Mouse (Mus musculus) A20 (cell line): ENCODE results near the gene Gm45837.

ENCODE experiments used
- DNase-seq: peaks from one replicate; pipeline ENCODE4 v3.0.0-alpha.2; 2011; ENCODE audit warnings: low read depth, low spot score

Gm45837 gene

DNA sequence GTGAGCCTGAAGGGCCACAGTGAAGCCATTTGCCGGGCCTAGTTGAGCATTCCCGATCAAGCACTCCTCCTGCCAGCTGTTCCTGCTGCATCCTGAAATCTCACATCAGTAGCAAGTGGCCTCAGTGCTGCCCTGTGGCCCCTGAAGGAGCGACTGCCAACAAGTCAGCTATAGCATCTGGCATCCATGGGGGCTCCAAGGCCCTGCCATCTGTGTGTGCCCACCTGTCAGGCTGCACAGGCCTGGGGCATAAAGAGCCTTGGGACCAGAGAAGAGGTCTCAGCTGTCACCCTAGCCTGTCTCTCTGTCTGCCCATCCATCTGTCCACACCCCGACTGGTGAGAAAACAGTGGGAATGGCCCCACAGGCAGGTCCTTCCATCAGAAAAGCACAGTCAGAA is 54.2 kb downstream of the Gm45837 start:
- DNase-seq: no peak

DNA sequence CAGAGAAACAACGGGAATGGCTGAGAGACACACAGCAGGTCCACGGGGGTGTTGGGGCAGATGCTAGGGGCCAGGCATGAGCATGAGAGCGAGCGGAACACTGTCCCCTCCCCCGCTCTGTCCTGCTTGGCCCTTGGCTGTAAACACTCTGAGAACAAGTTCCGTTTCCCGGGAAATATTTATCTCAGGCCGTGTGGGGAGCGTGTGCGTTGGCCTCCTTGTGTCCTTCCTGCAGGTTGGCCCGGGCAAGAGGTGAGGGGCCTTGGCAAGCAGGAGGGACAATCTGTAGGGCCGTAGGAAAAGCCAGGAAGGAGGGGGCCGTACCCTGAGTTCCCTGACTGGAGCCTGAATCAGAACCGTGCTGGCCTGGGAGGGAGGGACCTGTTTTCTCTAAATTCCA is 54.7 kb downstream of the Gm45837 start:
- DNase-seq: no peak

DNA sequence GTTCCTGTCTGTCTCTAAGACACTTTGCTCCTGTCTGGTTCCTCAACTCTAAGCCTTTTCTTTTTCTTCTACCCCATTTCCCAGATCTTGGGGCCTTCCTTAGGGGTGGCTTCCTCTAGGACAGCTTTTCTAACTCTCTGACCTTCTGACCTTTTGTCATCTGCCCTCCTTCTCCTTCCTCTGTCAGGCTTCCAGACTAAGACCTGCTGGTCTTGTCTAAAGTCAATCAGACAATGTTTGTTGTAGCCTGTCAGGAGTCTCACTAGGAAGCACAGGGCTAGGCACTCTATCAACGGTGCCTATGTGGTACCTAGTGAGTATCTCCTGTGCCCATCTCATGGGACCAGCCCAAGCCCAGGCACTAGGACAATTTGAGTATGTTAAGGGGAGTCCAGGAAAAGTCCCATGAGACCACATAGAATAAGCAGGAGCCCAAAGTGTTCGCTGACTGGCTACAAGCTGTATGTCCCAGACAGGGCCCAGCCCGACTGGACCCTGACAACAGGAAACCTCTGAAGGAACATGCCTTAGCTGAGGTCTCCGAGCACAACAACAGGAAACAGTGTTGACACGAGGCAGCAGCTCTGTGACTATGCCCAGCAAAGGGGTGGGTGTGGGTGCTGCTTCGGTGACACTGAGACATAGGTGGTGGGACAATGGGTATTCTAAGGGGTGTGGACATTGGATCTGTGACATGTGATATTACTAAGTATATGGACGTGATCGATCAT is 55.3 kb downstream of the Gm45837 start:
- DNase-seq: no peak

- DNase-seq: no peak
Measured at GRCm38 (mm10) chr7:101466581-101467081, 55.9 kb downstream of the Gm45837 start.

DNA sequence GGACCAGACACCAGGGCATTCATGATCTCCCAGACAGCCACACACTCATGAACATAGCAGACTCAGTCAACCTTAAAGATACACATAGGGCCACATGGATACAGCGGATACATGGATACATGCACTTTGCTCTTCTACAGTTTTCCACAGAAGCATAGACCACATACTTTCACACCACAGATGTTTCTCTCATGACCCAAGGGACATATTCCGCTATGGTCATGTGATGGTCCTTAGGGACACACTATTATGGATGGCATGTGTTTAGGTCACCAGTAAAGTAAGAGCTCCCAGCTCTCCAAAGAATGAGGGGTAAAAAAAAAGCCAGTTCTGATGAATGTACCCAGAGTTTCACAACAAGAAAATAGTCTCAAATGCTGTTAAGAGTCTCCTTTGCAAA is 60.7 kb downstream of the Gm45837 start:
- DNase-seq: no peak

DNA sequence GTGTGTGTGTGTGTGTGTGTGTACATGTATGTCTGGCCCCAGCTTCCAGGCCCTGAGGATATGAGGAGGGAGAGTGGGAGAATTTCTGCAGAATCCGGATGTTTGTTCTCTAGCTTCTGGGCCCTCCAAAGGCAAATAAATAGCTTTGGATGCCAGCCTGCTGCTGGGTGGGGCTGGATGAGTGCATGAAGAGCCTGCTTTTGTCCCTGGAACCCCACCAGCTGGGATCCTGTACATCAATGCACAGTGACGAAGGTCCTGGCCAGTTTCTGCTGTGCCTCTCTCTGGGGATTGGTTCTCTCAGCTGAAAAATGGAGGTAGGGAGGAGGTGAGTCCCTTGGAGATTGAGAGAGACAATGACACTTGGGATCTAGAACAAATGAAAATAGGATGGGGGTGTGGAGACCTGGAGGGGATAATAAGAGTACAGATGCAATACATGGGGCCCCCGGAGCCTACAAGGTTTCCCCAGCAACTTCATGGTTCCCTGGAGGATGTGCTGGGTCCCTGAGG is 61.3 kb downstream of the Gm45837 start:
- DNase-seq: no peak

DNA sequence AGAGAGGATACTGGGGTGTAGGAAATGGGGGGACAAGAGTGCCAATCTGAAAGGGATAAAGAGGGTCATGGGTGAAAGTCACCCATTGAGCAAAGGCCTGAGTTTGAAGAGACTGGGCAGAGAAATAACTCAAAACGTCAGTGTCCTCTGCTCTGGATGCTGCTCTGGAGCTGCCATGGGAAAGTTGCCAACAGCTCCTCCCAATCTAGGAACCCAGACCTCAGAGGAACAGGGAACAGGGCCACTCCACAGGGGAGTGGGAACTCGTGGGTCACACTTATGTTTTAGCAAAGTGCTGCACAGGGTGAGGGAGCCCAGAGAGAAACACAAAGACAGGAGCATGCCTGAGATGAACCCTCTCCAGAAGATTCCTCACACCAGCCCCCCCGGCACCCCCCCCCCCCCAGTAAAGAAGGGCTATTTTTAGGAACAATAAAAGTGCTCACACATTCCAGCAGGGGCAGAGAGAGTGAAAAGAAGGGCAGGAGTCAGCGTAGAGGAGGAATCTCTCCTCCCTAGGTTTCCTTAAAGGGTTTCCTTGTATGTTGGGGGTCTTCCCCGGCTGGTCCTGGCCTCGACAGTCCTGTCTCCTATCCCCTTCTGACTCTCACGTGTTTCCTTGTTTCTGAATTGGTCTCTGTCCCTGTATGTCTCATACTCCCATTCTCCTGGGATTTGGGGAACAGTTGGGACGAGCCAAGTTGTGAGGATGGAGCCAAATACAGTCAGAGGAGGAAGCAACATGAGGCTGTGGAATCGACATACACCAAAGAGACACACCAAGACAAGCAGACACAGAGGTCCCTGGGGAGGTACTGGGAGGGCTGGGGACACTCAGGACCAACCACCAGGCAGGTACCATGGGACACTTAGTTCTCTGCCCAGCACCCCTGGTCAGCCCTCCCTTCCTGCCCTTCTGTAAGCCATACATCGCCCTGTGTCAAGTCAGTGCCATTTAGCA is 62.2 kb downstream of the Gm45837 start:
- no peak for DNase-seq

DNA sequence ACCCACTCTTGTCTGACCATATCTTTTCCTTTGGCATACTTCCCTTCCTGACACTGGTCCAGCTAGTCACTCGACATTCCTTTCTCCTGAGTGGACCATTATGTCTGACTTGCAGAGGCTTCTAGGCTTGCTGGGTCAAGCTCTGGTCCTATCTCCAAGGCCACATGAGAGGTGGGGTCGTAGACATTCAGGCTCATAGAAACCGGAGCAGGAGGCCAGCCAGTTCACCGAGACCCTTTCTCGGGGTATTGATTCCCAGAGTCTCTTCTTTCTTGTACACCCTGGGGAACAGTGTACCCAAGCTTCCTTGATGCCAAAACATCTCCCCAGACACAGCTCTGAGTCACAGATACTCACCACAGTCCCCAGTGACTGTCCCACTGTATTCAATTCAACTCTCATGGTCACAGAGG is 63.7 kb downstream of the Gm45837 start:
- DNase-seq: no peak

- DNase-seq: no peak
Measured at GRCm38 (mm10) chr7:101476028-101476427, 65.3 kb downstream of the Gm45837 start.

GRCm38 (mm10) chr7:101476493-101476892 is 65.8 kb downstream of the Gm45837 start:
- no peak for DNase-seq

DNA sequence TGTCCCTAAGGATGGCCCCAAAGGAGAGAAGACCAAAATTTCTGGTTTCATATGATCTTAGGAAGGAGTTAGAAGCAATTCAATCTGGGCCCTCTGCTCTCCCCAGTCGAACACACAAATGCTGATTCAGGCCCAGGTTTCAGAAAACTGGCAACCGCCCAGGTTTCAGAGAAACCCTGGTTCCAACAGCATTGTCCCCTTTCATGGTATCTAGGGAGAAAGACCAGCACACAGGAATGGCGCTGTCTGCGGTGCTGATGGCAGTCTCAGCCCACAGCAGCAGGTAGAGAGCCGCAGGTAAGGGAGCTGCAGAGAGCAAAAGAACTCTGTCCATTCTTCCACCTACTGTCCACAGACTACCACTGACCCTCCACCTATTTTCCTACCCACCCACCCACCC is 66.5 kb downstream of the Gm45837 start:
- DNase-seq: no peak

DNA sequence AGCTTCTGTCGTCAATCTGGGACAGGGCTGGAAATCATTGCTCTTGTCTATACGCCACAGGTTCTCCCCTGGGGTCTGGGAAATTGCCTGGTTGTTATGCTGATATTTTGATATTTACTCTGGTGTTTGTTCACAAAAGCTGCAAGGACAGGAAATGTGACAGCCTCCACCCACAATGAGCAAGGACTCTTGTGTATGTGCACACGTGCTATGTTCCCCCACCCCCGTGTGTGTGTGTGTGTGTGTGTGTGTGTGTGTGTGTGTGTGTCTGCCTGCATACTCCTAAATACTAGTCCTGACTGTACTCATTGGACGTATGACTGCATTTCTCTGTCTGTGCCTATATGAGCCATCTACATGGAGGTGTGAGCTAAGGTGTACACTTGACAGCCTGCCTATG is 67.4 kb downstream of the Gm45837 start:
- no peak for DNase-seq

DNA sequence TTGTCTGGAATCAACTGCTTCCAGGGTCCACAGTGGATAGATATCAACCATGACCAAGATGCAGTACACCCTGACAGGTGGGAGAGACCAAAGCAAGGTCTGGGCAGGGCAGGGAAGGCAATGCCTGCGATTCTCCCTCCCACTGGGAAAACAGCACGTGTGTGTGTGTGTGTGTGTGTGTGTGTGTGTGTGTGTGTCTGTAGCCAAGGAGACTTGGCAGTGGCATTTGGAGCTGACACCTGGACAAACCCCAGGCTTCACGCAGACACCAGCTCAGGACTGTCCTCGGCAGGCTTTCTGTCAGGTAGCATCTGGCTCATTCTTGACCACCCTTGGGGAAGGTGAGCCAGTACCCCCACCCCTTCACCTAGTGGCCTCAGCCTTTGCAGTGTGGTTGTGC is 69.2 kb downstream of the Gm45837 start:
- DNase-seq: no peak

DNA sequence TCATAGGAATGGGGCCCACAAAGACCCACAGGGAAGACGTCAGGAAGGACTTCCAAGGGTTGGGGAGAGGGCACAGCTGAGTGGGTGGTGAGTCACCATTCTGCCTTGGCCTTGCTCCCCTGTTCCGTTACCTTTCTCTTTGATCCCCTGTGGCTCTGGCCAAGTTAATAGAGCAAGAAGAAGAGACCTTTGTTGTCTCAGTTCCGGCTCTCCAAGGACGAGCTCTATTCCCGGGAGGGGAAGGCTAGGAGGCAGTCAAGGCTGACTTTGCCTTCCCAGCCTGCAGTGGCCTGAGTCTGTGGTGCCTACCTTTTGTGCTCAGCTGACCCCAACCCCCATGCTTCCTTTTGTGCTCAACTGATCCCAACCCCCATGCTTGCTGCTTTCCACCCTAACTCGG is 70.0 kb downstream of the Gm45837 start:
- no peak for DNase-seq

GRCm38 (mm10) chr7:101481872-101482498 is 71.3 kb downstream of the Gm45837 start:
- DNase-seq: no peak

DNA sequence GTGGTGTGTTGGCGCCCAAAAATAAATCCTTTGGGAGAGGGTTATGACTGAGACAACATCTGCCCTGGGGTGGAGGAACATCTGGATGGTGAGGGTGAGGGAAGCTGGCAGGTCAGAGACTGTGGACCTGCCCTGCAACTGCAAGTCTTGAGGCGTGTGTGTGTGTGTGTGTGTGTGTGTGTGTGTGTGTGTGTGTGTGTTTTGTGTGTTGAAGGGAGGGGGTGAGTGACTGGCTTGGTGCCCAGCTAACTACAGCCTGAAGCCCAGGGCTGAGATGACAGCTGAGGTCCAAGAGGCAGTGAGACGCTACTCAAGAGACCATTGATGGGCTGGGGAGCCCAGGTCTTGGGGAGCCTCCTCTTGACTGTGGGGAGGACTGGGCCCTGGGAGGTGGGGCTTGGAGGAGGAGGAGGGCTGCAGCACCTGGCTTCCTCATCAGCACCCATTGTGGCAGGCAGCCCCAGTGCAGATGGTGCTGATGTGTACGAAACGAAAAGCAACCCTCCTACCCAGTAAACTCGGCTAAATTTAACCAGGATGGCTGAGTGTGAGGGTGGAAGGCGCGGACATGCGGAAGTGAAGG is 71.9 kb downstream of the Gm45837 start:
- peak; percentile 76 for DNase-seq

DNA sequence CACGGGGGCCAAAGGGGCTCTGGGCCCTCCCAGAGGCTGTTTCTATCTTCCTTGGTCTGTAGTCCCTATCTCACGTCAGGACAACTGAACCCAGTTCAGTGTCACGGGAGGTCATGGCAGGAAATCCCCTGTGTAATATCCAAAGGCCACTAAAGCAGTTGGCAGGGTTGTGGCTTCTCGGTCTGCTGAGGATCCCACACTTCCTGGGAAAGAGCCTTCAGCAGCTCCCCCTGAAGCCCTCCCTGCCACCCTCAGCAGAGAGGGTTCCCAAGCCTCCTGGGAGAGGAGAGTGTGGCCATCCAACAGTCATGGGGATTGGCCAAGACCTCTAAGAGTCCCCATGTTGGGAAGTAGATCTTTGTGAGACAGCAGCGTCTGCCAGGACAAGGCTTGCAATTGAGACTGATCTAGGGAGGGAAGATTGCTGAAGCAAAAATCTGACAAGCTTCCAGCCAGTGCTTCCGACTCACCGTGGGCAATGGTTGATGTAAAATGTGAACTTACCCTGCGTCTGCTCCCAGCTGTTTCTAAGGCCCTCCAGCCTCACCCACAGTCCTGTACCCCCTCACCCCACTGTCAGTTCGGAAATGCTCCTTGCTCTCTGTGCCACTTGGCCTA is 72.9 kb downstream of the Gm45837 start:
- no peak for DNase-seq

DNA sequence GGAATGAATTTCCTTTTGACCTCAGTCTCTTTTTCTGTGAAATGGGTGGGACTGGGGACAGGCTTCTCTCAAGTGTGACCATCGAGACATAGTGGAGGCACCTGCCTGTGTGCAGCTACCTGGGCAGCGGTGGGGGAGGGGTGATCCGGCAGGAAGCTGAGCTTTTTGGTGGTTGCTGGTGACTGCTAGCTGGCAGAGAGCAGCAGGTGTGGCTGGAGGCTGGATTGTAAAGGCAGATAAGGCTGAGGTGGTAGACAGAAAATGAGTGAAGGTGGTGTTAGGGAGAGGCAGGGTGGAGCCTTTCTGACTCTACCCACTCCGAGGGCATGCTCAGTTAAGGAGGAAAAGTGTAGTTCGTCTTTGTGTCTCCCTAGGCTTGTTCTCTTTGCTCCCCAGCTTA is 76.4 kb downstream of the Gm45837 start:
- no peak for DNase-seq

GRCm38 (mm10) chr7:101490952-101491351 is 80.3 kb downstream of the Gm45837 start:
- DNase-seq: no peak

GRCm38 (mm10) chr7:101498385-101498784 is 87.7 kb downstream of the Gm45837 start:
- DNase-seq: no peak

- DNase-seq: no peak
Measured at GRCm38 (mm10) chr7:101499251-101499650, 88.6 kb downstream of the Gm45837 start.
